Mouse (Mus musculus): ENCODE results near the gene Synj2bp. TPM values are rescaled to one million over a fixed set of nuclear protein-coding genes. Genes with fewer than 3 reads are reported as not detected.
A peak's percentile ranks its signal among the peaks of the same experiment; 100 is the strongest.
"Not testable (repeated sequence)": the region's sequence is repeated elsewhere in the genome, so short reads cannot be mapped to it uniquely, and the experiment has no call there.

Gene Synj2bp
- total RNA-seq, 1 experiment, result 24.5 TPM

DNA sequence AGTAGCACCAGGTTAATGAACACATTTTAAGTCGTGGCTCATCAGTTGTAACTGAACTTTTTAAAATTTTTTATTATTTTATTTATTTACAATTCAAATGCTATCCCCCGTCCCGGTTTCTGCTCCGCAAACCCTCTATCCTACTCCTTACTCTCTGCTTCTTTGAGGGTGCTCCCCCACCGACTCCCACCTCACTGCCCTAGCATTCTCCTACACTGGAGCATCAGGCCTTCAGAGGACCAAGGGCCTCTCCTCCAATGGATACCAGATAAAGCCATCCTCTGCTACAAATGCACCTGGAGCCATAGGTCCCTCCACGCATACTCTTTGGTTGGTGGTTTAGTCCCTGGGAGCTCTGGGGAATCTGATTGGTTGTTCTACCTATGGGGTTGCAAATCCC, 47.4 kb downstream of the Synj2bp start:
- Histone ChIP-seq H3K27ac (ENCODE audit: insufficient read depth, low read depth, low read length, poor library complexity, severe bottlenecking) (no peak overlapping the region), H3K9ac (ENCODE audit: insufficient read depth, low read depth, low read length, poor library complexity, severe bottlenecking) (peak overlapping the region; percentile 89; the same call in 1 of the 2 replicates)

DNA sequence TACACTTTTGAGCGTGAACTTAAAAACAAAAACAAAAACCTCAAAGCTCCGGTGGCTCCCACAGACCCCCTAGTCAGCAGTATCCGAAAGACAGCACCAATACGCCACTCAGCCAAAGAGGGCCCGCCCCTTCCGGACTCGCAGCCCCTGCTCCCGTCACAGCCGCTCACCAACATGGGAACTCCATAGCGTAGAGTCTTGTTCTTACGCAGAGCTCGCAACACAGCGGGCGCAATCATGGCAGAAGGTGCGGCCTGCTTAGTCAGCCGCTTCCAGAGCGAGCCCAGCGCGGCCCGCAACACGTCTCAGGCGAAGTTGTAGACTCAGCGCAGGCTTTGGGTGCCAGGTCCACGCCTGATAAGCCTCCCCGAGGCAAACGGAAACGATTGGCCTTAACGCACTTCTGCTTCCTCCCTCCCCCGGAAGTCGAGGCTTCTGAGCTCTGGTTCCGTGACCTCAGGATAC, 48.0 kb downstream of the Synj2bp start, which contains the start of gene Cox16:
TSS of gene Cox16 (minus strand) at position 401 of the 465 bp plus-strand sequence.
- H3K9me3 ChIP-seq (ENCODE audit: control insufficient read depth, insufficient read depth, low read depth, low read length), result no peaks in the 10 kb centered on the region
- DNase-seq (ENCODE audit: low read depth, low spot score), result peak; percentile 71
- in situ Hi-C loops (cut with MboI; ENCODE audit: low sequenced_read_pairs in 2 of 2, unreplicated experiment in 2 of 2), result no loop called here

More for the DNA sequence above, 47.4 kb downstream of the Synj2bp start:
- Histone ChIP-seq H3K4me3 (ENCODE audit: insufficient read depth in 1 of 2, low read depth in 1 of 2, low read length in 2 of 2, poor library complexity in 1 of 2, severe bottlenecking in 1 of 2) (peak overlapping the region; percentile 78 to 95), H3K36me3 (ENCODE audit: control insufficient read depth, insufficient read depth, low read length, poor library complexity, severe bottlenecking) (no peaks in the 10 kb centered on the region), H3K4me1 (ENCODE audit: control insufficient read depth in 2 of 2, insufficient read depth in 2 of 2, low read length in 2 of 2, poor library complexity in 1 of 2) (no peaks in the 10 kb centered on the region), H3K9me3 (ENCODE audit: control insufficient read depth, insufficient read depth, low read depth, low read length) (no peaks in the 10 kb centered on the region)
- in situ Hi-C loops (cut with MboI; ENCODE audit: low sequenced_read_pairs in 2 of 2, unreplicated experiment in 2 of 2), result no loop called here
- no peak for TF ChIP-seq CHD2 (IDR thresholded peaks at IDR 0.05; ENCODE audit: low read depth, low read length)
- no peak for TF ChIP-seq ZC3H11A (IDR thresholded peaks at IDR 0.05; ENCODE audit: borderline replicate concordance, low read depth, low read length)
- TF ChIP-seq MAFK (IDR thresholded peaks at IDR 0.05; ENCODE audit: insufficient read depth, low read depth, low read length), result no peak
- TF ChIP-seq ZNF384 (IDR thresholded peaks at IDR 0.05; ENCODE audit: low read depth, low read length), result no peak
- DNase-seq (ENCODE audit: low read depth, low spot score), result no peak

GRCm38 (mm10) chr12:81484212-81484611, 48.5 kb downstream of the Synj2bp start:
- no peak for TF ChIP-seq MAFK (IDR thresholded peaks at IDR 0.05; ENCODE audit: insufficient read depth, low read depth, low read length)
- no peak for TF ChIP-seq ZNF384 (IDR thresholded peaks at IDR 0.05; ENCODE audit: low read depth, low read length)
- no peak for TF ChIP-seq CHD2 (IDR thresholded peaks at IDR 0.05; ENCODE audit: low read depth, low read length)
- Histone ChIP-seq H3K27ac (ENCODE audit: insufficient read depth, low read depth, low read length, poor library complexity, severe bottlenecking) (no peak overlapping the region; the same call in 1 of the 2 replicates), H3K9ac (ENCODE audit: insufficient read depth, low read depth, low read length, poor library complexity, severe bottlenecking) (peak overlapping the region; percentile 89; the same call in 1 of the 2 replicates), H3K4me1 (ENCODE audit: control insufficient read depth in 2 of 2, insufficient read depth in 2 of 2, low read length in 2 of 2, poor library complexity in 1 of 2) (no peaks in the 10 kb centered on the region), H3K36me3 (ENCODE audit: control insufficient read depth, insufficient read depth, low read length, poor library complexity, severe bottlenecking) (no peaks in the 10 kb centered on the region), H3K4me3 (ENCODE audit: insufficient read depth in 1 of 2, low read depth in 1 of 2, low read length in 2 of 2, poor library complexity in 1 of 2, severe bottlenecking in 1 of 2) (peak overlapping the region; percentile 78 to 95), H3K9me3 (ENCODE audit: control insufficient read depth, insufficient read depth, low read depth, low read length) (no peaks in the 10 kb centered on the region)
- in situ Hi-C loops (cut with MboI; ENCODE audit: low sequenced_read_pairs in 2 of 2, unreplicated experiment in 2 of 2), result no loop called here
- no peak for DNase-seq (ENCODE audit: low read depth, low spot score)

More for the DNA sequence above, 48.0 kb downstream of the Synj2bp start, which contains the start of gene Cox16:
- Histone ChIP-seq H3K4me1 (ENCODE audit: control insufficient read depth in 2 of 2, insufficient read depth in 2 of 2, low read length in 2 of 2, poor library complexity in 1 of 2) (no peaks in the 10 kb centered on the region), H3K36me3 (ENCODE audit: control insufficient read depth, insufficient read depth, low read length, poor library complexity, severe bottlenecking) (no peaks in the 10 kb centered on the region), H3K4me3 (ENCODE audit: insufficient read depth in 1 of 2, low read depth in 1 of 2, low read length in 2 of 2, poor library complexity in 1 of 2, severe bottlenecking in 1 of 2) (peak within 1 kb of the TSS; percentile 78 to 95), H3K9ac (ENCODE audit: insufficient read depth, low read depth, low read length, poor library complexity, severe bottlenecking) (peak within 1 kb of the TSS; percentile 89), H3K27ac (ENCODE audit: insufficient read depth, low read depth, low read length, poor library complexity, severe bottlenecking) (peak within 1 kb of the TSS; percentile 80)
- no peak for TF ChIP-seq CHD2 (IDR thresholded peaks at IDR 0.05; ENCODE audit: low read depth, low read length)
- no peak for TF ChIP-seq ZNF384 (IDR thresholded peaks at IDR 0.05; ENCODE audit: low read depth, low read length)
- TF ChIP-seq ZC3H11A (IDR thresholded peaks at IDR 0.05; ENCODE audit: borderline replicate concordance, low read depth, low read length), result no peak
- peak; percentile 76 for TF ChIP-seq MAFK (IDR thresholded peaks at IDR 0.05; ENCODE audit: insufficient read depth, low read depth, low read length)
- peak; percentile 71; the same call in 1 of the 2 replicates for TF ChIP-seq HCFC1 (IDR thresholded peaks at IDR 0.05; ENCODE audit: borderline replicate concordance, insufficient read depth, low read length)

GRCm38 (mm10) chr12:81483656-81484055, 49.1 kb downstream of the Synj2bp start:
- Histone ChIP-seq H3K9ac (ENCODE audit: insufficient read depth, low read depth, low read length, poor library complexity, severe bottlenecking) (peak overlapping the region; percentile 38; the same call in 1 of the 2 replicates), H3K27ac (ENCODE audit: insufficient read depth, low read depth, low read length, poor library complexity, severe bottlenecking) (no peak overlapping the region)
- peak; percentile 19 for DNase-seq (ENCODE audit: low read depth, low spot score)

GRCm38 (mm10) chr12:81459051-81459450, 73.7 kb downstream of the Synj2bp start:
- DNase-seq (ENCODE audit: low read depth, low spot score); H3K4me3 ChIP-seq (ENCODE audit: insufficient read depth in 1 of 2, low read depth in 1 of 2, low read length in 2 of 2, poor library complexity in 1 of 2, severe bottlenecking in 1 of 2); H3K36me3 ChIP-seq (ENCODE audit: control insufficient read depth, insufficient read depth, low read length, poor library complexity, severe bottlenecking); H3K4me1 ChIP-seq (ENCODE audit: control insufficient read depth in 2 of 2, insufficient read depth in 2 of 2, low read length in 2 of 2, poor library complexity in 1 of 2); H3K9me3 ChIP-seq (ENCODE audit: control insufficient read depth, insufficient read depth, low read depth, low read length); H3K9ac ChIP-seq (ENCODE audit: insufficient read depth, low read depth, low read length, poor library complexity, severe bottlenecking); in situ Hi-C loops (cut with MboI; ENCODE audit: low sequenced_read_pairs in 2 of 2, unreplicated experiment in 2 of 2): not testable (repeated sequence)
- peak overlapping the region; percentile 84 for H3K27ac ChIP-seq (ENCODE audit: insufficient read depth, low read depth, low read length, poor library complexity, severe bottlenecking)

More at GRCm38 (mm10) chr12:81483656-81484055, 49.1 kb downstream of the Synj2bp start:
- H3K4me1 ChIP-seq (ENCODE audit: control insufficient read depth in 2 of 2, insufficient read depth in 2 of 2, low read length in 2 of 2, poor library complexity in 1 of 2), result no peaks in the 10 kb centered on the region
- no peak for TF ChIP-seq ZC3H11A (IDR thresholded peaks at IDR 0.05; ENCODE audit: borderline replicate concordance, low read depth, low read length)
- no peak for TF ChIP-seq ZNF384 (IDR thresholded peaks at IDR 0.05; ENCODE audit: low read depth, low read length)
- no peak for TF ChIP-seq HCFC1 (IDR thresholded peaks at IDR 0.05; ENCODE audit: borderline replicate concordance, insufficient read depth, low read length)
- no peak for TF ChIP-seq CHD2 (IDR thresholded peaks at IDR 0.05; ENCODE audit: low read depth, low read length)
- no peak for TF ChIP-seq MAFK (IDR thresholded peaks at IDR 0.05; ENCODE audit: insufficient read depth, low read depth, low read length)
- no peaks in the 10 kb centered on the region for H3K9me3 ChIP-seq (ENCODE audit: control insufficient read depth, insufficient read depth, low read depth, low read length)
- H3K4me3 ChIP-seq (ENCODE audit: insufficient read depth in 1 of 2, low read depth in 1 of 2, low read length in 2 of 2, poor library complexity in 1 of 2, severe bottlenecking in 1 of 2), result peak overlapping the region; percentile 12 to 95; a peak in 3 of 4 replicates
- no peaks in the 10 kb centered on the region for H3K36me3 ChIP-seq (ENCODE audit: control insufficient read depth, insufficient read depth, low read length, poor library complexity, severe bottlenecking)
- in situ Hi-C loops (cut with MboI; ENCODE audit: low sequenced_read_pairs in 2 of 2, unreplicated experiment in 2 of 2), result no loop called here

Other genes with a start within 250 kb of the Synj2bp start
- 0.09 and 0.37 TPM in 2 replicates for gene Slc8a3, start 199.7 kb downstream of the Synj2bp start, total RNA-seq (2012; rRNA removed)
- gene Gm4787, start 153.4 kb downstream of the Synj2bp start, total RNA-seq (2012; rRNA removed), result 0.89 and 1.0 TPM in 2 replicates
- gene Adam4, start 111.0 kb downstream of the Synj2bp start, total RNA-seq (2012; rRNA removed), result 2.4 and 2.8 TPM in 2 replicates
- 79.8 and 89.6 TPM in 2 replicates for gene Cox16, start 47.8 kb downstream of the Synj2bp start, total RNA-seq (2012; rRNA removed)
- 39.0 and 41.0 TPM in 2 replicates for gene Gm20498, start within 50 bp of the Synj2bp start, total RNA-seq (2012; rRNA removed)
- gene Adam21, start 35.6 kb upstream of the Synj2bp start, total RNA-seq (2012; rRNA removed), result 0.45 and 0.74 TPM in 2 replicates
- 46.6 and 65.2 TPM in 2 replicates for gene Med6, start 62.1 kb upstream of the Synj2bp start, total RNA-seq (2012; rRNA removed)
- 2.4 and 3.5 TPM in 2 replicates for gene Ttc9, start 98.3 kb upstream of the Synj2bp start, total RNA-seq (2012; rRNA removed)
- 5.4 and 9.9 TPM in 2 replicates for gene Map3k9, start 248.3 kb upstream of the Synj2bp start, total RNA-seq (2012; rRNA removed)